Mouse (Mus musculus) heart, embryonic 12.5 days (tissue): ENCODE measurements around the gene Mid1. TPM values are rescaled to one million over a fixed set of nuclear protein-coding genes. Genes with fewer than 3 reads are reported as not detected.
"Not testable (repeated sequence)": the region's sequence is repeated elsewhere in the genome, so short reads cannot be mapped to it uniquely, and the experiment has no call there.

Experiments used
- ATAC-seq: fragments of 200-750 bp; cut with Nextera tagmentation; 2 replicates; pipeline ENCODE4 v1.8.0; 2017; ENCODE audit warnings: moderate TSS enrichment, moderate library complexity; ENCODE audit not compliant: insufficient number of reproducible peaks, low FRiP score
- H3K27ac ChIP-seq: fragments of 300-500 bp; sonication (generic); 2 replicates; pipeline ENCODE4 v1.5.1; 2016; ENCODE audit warnings: mild to moderate bottlenecking, moderate library complexity; ENCODE audit not compliant: poor library complexity, severe bottlenecking
- H3K27me3 ChIP-seq: fragments of 300-500 bp; sonication (generic); replicated peaks from 2 replicates; pipeline ENCODE4 v1.6.1; 2016; ENCODE audit warnings: mild to moderate bottlenecking, moderate library complexity
- H3K36me3 ChIP-seq: fragments of 300-500 bp; sonication (generic); 2 replicates; pipeline ENCODE4 v1.6.1; 2016; ENCODE audit warnings: mild to moderate bottlenecking, moderate library complexity
- H3K4me1 ChIP-seq: fragments of 300-500 bp; sonication (generic); replicated peaks from 2 replicates; pipeline ENCODE4 v1.6.1; 2016; ENCODE audit warnings: mild to moderate bottlenecking
- H3K4me2 ChIP-seq: fragments of 300-500 bp; sonication (generic); 2 replicates; pipeline ENCODE4 v1.6.1; 2016; ENCODE audit warnings: mild to moderate bottlenecking, moderate library complexity
- H3K4me3 ChIP-seq: fragments of 300-500 bp; sonication (generic); 2 replicates; pipeline ENCODE4 v1.5.1; 2016; ENCODE audit warnings: mild to moderate bottlenecking
- H3K9ac ChIP-seq: fragments of 300-500 bp; sonication (generic); 2 replicates; pipeline ENCODE4 v1.6.1; 2016; ENCODE audit warnings: mild to moderate bottlenecking, moderate library complexity
- H3K9me3 ChIP-seq: fragments of 300-500 bp; sonication (generic); replicated peaks from 2 replicates; pipeline ENCODE4 v1.6.1; 2016; ENCODE audit warnings: mild to moderate bottlenecking, moderate library complexity
- WGBS: fragments of 180-500 bp; shearing (Covaris S2); methylation state at CpG from one replicate; pipeline ENCODE4 v1.1.7; 2016; 5-methylcytosine and 5-hydroxymethylcytosine counted together
- polyA plus RNA-seq: library from polyadenylated mRNA; unstranded; fragments of >200 nt; fragmentation: Nextera tagmentation; extraction: Ambion mirVana; gene quantifications from 2 replicates; pipeline ENCODE4 v1.2.1, GENCODE M21; 2016

The Mid1 gene
- polyA plus RNA-seq, 1 experiment from 2014 or later: 7.7 TPM

GRCm38 (mm10) chrX:169923417-169923816 is 238.4 kb downstream of the Mid1 start:
- Histone ChIP-seq H3K36me3 (no peaks in the 10 kb centered on the region), H3K4me2 (no peak overlapping the region), H3K9me3 (no peaks in the 10 kb centered on the region), H3K27me3 (0 out of 2 replicates have a peak, but pooled peaks cover 6% of the 10 kb centered on the region), H3K4me3 (no peak overlapping the region), H3K27ac (no peak overlapping the region), H3K9ac (no peak overlapping the region), H3K4me1 (peaks cover 5% of the 10 kb centered on the region; the same call in 1 of the 2 replicates)
- WGBS: 70% methylated on average over 1 of the region's 1 CpGs
- ATAC-seq: no peak

- Histone ChIP-seq H3K4me3 (no peak overlapping the region), H3K4me1 (peaks cover 5% of the 10 kb centered on the region; the same call in 1 of the 2 replicates), H3K4me2 (no peak overlapping the region), H3K27ac (no peak overlapping the region; the same call in 1 of the 2 replicates), H3K27me3 (peaks cover 6% of the 10 kb centered on the region; the same call in 1 of the 2 replicates), H3K36me3 (no peaks in the 10 kb centered on the region), H3K9me3 (no peaks in the 10 kb centered on the region), H3K9ac (peak overlapping the region; percentile 18; the same call in 1 of the 2 replicates)
- WGBS: 27% methylated on average over 7 of the region's 7 CpGs
- ATAC-seq: no peak
These were observed 240.6 kb downstream of the Mid1 start for GRCm38 (mm10) chrX:169925600-169925999.

- Histone ChIP-seq H3K27me3 (peaks cover 6% of the 10 kb centered on the region; the same call in 1 of the 2 replicates), H3K9ac (no peak overlapping the region), H3K36me3 (no peaks in the 10 kb centered on the region), H3K4me1 (peaks cover 5% of the 10 kb centered on the region; the same call in 1 of the 2 replicates), H3K4me2 (no peak overlapping the region), H3K9me3 (no peaks in the 10 kb centered on the region), H3K27ac (no peak overlapping the region), H3K4me3 (no peak overlapping the region)
- no peak for ATAC-seq
- WGBS: 79% methylated on average over 28 of the region's 28 CpGs
These were observed 242.3 kb downstream of the Mid1 start for GRCm38 (mm10) chrX:169927110-169927817.

DNA sequence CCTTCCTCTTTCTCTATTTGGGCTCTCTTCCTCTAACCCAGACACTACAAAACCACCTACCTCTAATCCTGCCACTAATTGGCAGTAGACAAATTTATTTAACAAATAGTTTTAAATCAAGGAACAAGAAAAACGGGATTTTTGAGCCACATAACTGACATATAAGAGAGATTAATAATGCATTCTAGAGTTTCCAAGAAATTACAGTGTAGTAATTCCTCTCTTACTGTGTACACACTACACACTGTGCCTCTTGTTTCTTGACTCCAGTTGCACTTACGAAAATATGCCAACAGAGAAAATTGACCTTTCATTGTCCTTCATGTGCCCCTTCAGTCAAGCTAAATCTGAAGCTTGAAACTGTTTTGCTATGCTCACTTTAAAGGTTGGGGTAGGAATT is 245.9 kb downstream of the Mid1 start:
- H3K9me3 ChIP-seq: no peaks in the 10 kb centered on the region
- WGBS: 58% methylated on average over 2 of the region's 2 CpGs

GRCm38 (mm10) chrX:169933228-169933627 is 248.2 kb downstream of the Mid1 start:
- no peak overlapping the region for H3K4me2 ChIP-seq
- no peaks in the 10 kb centered on the region for H3K36me3 ChIP-seq
- no peak overlapping the region for H3K9ac ChIP-seq
- H3K27ac ChIP-seq: no peak overlapping the region
- no peak for ATAC-seq
- H3K4me3 ChIP-seq: no peak overlapping the region
- H3K4me1 ChIP-seq: peaks cover 12% of the 10 kb centered on the region
- no peaks in the 10 kb centered on the region; the same call in 1 of the 2 replicates for H3K27me3 ChIP-seq
- H3K9me3 ChIP-seq: no peaks in the 10 kb centered on the region
- WGBS: 63% methylated on average over 3 of the region's 3 CpGs

More for the DNA sequence above, 245.9 kb downstream of the Mid1 start:
- no peak overlapping the region for H3K4me3 ChIP-seq
- ATAC-seq: no peak
- H3K4me1 ChIP-seq: peaks cover 2% of the 10 kb centered on the region; the same call in 1 of the 2 replicates
- peaks cover 6% of the 10 kb centered on the region; the same call in 1 of the 2 replicates for H3K27me3 ChIP-seq
- no peak overlapping the region for H3K9ac ChIP-seq
- H3K4me2 ChIP-seq: no peak overlapping the region
- no peak overlapping the region for H3K27ac ChIP-seq
- no peaks in the 10 kb centered on the region for H3K36me3 ChIP-seq

DNA sequence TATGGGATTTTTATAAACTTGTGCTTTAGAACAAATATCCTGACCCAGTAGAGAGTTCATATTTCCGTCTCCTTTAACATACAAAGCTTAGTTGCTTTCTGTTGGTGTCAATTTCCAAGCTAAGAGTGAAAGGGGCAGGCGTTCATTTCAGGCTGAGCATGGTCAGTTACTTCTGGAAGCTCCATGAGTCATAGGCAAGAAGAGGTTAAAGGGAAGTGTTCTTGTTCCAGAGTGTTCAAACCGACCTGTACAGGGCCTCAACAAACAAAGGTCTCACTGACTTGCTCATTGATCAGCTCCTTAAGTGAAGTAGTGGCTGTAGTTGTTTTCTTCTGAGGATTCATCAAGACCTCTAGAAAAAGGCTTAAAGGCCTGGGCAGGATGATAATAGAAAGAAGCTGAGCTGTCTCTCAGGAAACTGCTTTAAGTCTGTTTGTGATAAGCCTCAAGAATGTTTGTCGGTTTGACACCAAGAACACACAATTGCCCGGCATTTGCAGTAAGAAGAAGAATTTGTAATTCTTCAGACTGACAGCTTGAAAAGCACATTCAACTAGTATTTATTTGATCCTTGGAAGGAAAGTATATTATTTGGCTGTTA is 252.2 kb downstream of the Mid1 start:
- Histone ChIP-seq H3K27ac (0 out of 2 replicates have a peak overlapping the region, but pooled peaks have one; percentile 21), H3K36me3 (no peaks in the 10 kb centered on the region), H3K4me1 (peaks cover 16% of the 10 kb centered on the region), H3K27me3 (no peaks in the 10 kb centered on the region), H3K9ac (no peak overlapping the region), H3K4me3 (no peak overlapping the region), H3K4me2 (no peak overlapping the region), H3K9me3 (no peaks in the 10 kb centered on the region)
- no peak for ATAC-seq
- WGBS: 43% methylated on average over 5 of the region's 5 CpGs

DNA sequence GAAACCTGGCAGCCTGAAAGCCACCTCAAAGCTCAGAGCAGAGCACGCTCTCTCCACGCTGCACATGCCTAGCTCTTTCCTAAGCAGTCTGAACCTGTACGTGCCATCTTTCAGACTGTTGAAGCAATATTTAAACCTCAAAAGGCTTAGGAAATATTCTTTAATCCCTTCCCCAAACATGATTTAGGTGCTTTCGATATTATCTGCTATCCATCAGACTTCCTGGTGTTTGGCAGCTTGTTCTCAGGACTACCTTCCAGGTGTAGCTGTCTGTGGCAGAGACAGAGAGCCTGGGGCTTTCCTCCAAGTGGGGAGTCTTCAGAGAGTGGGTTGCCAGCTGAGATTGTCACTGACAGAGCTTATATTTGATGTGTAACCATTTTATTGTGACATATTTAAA is 255.5 kb downstream of the Mid1 start:
- no peak for ATAC-seq
- H3K4me2 ChIP-seq: no peak overlapping the region
- no peak overlapping the region for H3K27ac ChIP-seq
- WGBS: 79% methylated on average over 4 of the region's 4 CpGs
- no peaks in the 10 kb centered on the region for H3K27me3 ChIP-seq
- H3K36me3 ChIP-seq: no peaks in the 10 kb centered on the region
- H3K9me3 ChIP-seq: no peaks in the 10 kb centered on the region
- no peak overlapping the region for H3K4me3 ChIP-seq
- H3K4me1 ChIP-seq: peaks cover 16% of the 10 kb centered on the region
- H3K9ac ChIP-seq: no peak overlapping the region

GRCm38 (mm10) chrX:169950596-169950995 is 265.6 kb downstream of the Mid1 start:
- no peaks in the 10 kb centered on the region for H3K36me3 ChIP-seq
- H3K4me1 ChIP-seq: no peaks in the 10 kb centered on the region; the same call in 1 of the 2 replicates
- H3K9ac ChIP-seq: no peak overlapping the region
- H3K9me3 ChIP-seq: no peaks in the 10 kb centered on the region
- no peak overlapping the region for H3K4me3 ChIP-seq
- no peak overlapping the region for H3K4me2 ChIP-seq
- no peak overlapping the region for H3K27ac ChIP-seq
- WGBS: 78% methylated on average over 1 of the region's 1 CpGs
- no peaks in the 10 kb centered on the region for H3K27me3 ChIP-seq
- no peak for ATAC-seq

DNA sequence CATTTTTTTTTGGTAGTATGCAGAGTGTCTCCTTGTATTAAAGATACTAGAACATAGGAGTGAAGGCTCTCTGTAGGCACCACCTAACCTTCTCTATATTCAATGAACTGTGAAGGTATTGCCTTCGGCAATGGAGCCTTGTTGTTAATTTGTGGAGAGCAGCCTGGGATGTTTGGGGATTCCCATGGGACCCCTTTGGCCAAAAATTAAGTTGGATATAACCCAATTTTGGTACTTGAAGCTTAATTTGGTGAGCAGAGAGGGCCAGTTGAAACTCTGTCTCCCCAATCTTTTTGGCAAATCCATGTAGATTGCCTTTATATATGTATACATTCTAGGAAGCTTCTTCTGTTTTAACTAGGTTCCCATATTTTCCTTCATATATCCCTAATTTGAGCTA is 284.3 kb downstream of the Mid1 start:
- WGBS: 81% methylated on average over 1 of the region's 1 CpGs
- Histone ChIP-seq H3K4me3 (no peak overlapping the region), H3K4me2 (no peak overlapping the region), H3K9ac (no peak overlapping the region), H3K27ac (no peak overlapping the region), H3K4me1 (no peaks in the 10 kb centered on the region), H3K27me3 (no peaks in the 10 kb centered on the region), H3K9me3 (peaks cover 26% of the 10 kb centered on the region), H3K36me3 (peaks cover 22% of the 10 kb centered on the region; the same call in 1 of the 2 replicates)
- no peak for ATAC-seq

- not testable (repeated sequence) for H3K27ac ChIP-seq, H3K27me3 ChIP-seq, H3K4me1 ChIP-seq, H3K4me2 ChIP-seq, H3K9ac ChIP-seq, H3K4me3 ChIP-seq
- peak; percentile 9; the same call in 1 of the 2 replicates for ATAC-seq
- H3K36me3 ChIP-seq: peaks cover 25% of the 10 kb centered on the region; the same call in 1 of the 2 replicates
- 76% methylated on average over 3 of the region's 3 CpGs for WGBS
- peaks cover 26% of the 10 kb centered on the region for H3K9me3 ChIP-seq
These were observed 284.8 kb downstream of the Mid1 start for GRCm38 (mm10) chrX:169969765-169970164.

GRCm38 (mm10) chrX:169970546-169970945 is 285.5 kb downstream of the Mid1 start:
- not testable (repeated sequence) for H3K27ac ChIP-seq, ATAC-seq
- WGBS: 84% methylated on average over 7 of the region's 7 CpGs

More at GRCm38 (mm10) chrX:169970546-169970945, 285.5 kb downstream of the Mid1 start:
- peaks cover 25% of the 10 kb centered on the region; the same call in 1 of the 2 replicates for H3K36me3 ChIP-seq
- H3K9me3 ChIP-seq: peaks cover 30% of the 10 kb centered on the region
- H3K4me1 ChIP-seq, H3K4me2 ChIP-seq, H3K27me3 ChIP-seq, H3K4me3 ChIP-seq, H3K9ac ChIP-seq: not testable (repeated sequence)
